Mouse (Mus musculus): ENCODE measurements around the gene Lca5l. TPM values are rescaled to one million over a fixed set of nuclear protein-coding genes. Genes with fewer than 3 reads are reported as not detected.

Lca5l gene
- 181 TPM for polyA plus RNA-seq (2014; fragmentation: Illumina TruSeq; extraction: RNeasy Lipid Tissue Mini Kit (QIAGEN cat#74804); ENCODE audit: low read depth, low replicate concordance)

GRCm38 (mm10) chr16:96191531-96192506 lies at the start of gene Lca5l:
Gene Lca5l, minus strand, starts transcription at chr16:96192271.

GRCm38 (mm10) chr16:96235366-96235970 lies 43.4 kb upstream of the Lca5l start, which contains the start of gene B3galt5:
Gene B3galt5, plus strand, starts transcription at chr16:96235801.

GRCm38 (mm10) chr16:96199913-96200701 lies 8.0 kb upstream of the Lca5l start, which contains the start of gene Sh3bgr:
Gene Sh3bgr, plus strand, starts transcription at chr16:96200450.

GRCm38 (mm10) chr16:96145110-96145800 lies 46.8 kb downstream of the Lca5l start, which contains the start of gene Wrb:
Gene Wrb, plus strand, starts transcription at chr16:96145407.

GRCm38 (mm10) chr16:96127657-96128344 lies 64.3 kb downstream of the Lca5l start, which contains the start of gene Hmgn1:
Gene Hmgn1, minus strand, starts transcription at chr16:96127729.

Other genes with a start within 250 kb of the Lca5l start
- 30.2 TPM for gene Psmg1, start 201.3 kb downstream of the Lca5l start, polyA plus RNA-seq (2014; fragmentation: Illumina TruSeq; extraction: RNeasy Lipid Tissue Mini Kit (QIAGEN cat#74804); ENCODE audit: low read depth, low replicate concordance)
- gene Brwd1, start 109.7 kb downstream of the Lca5l start, polyA plus RNA-seq (2014; fragmentation: Illumina TruSeq; extraction: RNeasy Lipid Tissue Mini Kit (QIAGEN cat#74804); ENCODE audit: low read depth, low replicate concordance): 79.7 TPM
- 73.7 TPM for gene Hmgn1, start 64.5 kb downstream of the Lca5l start, polyA plus RNA-seq (2014; fragmentation: Illumina TruSeq; extraction: RNeasy Lipid Tissue Mini Kit (QIAGEN cat#74804); ENCODE audit: low read depth, low replicate concordance)
- 12.6 TPM for gene Wrb, start 46.9 kb downstream of the Lca5l start, polyA plus RNA-seq (2014; fragmentation: Illumina TruSeq; extraction: RNeasy Lipid Tissue Mini Kit (QIAGEN cat#74804); ENCODE audit: low read depth, low replicate concordance)
- gene Sh3bgr, start 8.2 kb upstream of the Lca5l start, polyA plus RNA-seq (2014; fragmentation: Illumina TruSeq; extraction: RNeasy Lipid Tissue Mini Kit (QIAGEN cat#74804); ENCODE audit: low read depth, low replicate concordance): 4.0 TPM
- gene B3galt5, start 43.5 kb upstream of the Lca5l start, polyA plus RNA-seq (2014; fragmentation: Illumina TruSeq; extraction: RNeasy Lipid Tissue Mini Kit (QIAGEN cat#74804); ENCODE audit: low read depth, low replicate concordance): not detected

Data from testis, adult 10 weeks (tissue).